Mouse (Mus musculus): ENCODE measurements around the gene Mcm9. TPM values are rescaled to one million over a fixed set of nuclear protein-coding genes. Genes with fewer than 3 reads are reported as not detected.

The Mcm9 gene
- polyA plus RNA-seq, 1 experiment from 2014 or later = 14.1 TPM

DNA sequence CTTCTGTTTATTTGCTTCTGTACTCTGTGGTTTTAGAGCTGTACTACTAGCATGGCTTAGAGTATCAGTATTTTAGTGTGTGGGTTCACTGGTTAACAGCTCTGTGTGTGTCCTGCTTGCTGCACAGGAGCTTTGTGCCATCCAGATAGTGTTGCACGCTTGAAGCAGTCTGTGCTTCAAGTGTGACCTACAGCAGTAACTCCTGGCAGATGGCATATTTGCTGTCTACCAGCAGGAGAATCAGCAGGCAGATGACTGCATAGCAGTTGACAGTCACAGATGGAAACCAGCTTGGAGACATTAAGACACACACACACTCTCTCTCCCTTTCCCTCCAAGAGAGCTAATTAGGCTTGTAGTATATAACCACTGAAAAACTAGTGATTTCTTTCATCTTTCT, 18.1 kb downstream of the Mcm9 start:
- Histone ChIP-seq H3K27me3 (replicated peaks) (no peaks in the 10 kb centered on the region), H3K4me2 (no peak overlapping the region), H3K27ac (ENCODE audit: poor library complexity, severe bottlenecking) (no peak overlapping the region), H3K4me3 (no peak overlapping the region), H3K9me3 (replicated peaks) (no peaks in the 10 kb centered on the region), H3K9ac (no peak overlapping the region), H3K36me3 (peaks cover 57% of the 10 kb centered on the region), H3K4me1 (replicated peaks) (no peaks in the 10 kb centered on the region)
- WGBS = 63% methylated on average over 1 of the region's 1 CpGs
- ATAC-seq (ENCODE audit: insufficient number of reproducible peaks, low FRiP score) = no peak

DNA sequence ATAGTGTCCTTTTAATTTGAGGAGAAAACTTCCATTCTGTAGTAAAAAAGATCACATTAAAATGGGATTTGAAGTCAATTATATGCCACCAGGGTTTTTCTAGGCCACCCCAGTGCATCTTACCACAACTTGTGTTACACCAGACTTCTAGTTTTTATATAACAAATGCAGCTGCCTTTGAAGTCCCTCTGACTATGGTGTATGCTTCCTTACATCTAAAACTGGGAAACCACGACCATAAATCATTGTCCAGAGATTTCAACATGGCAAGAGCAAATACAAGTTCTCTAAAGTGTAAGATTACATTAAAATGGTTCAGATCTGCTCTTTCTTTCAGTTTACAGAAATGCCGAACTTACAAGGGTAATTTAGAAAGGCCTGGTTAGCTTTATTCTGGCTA, 22.0 kb downstream of the Mcm9 start:
- Histone ChIP-seq H3K36me3 (peaks cover 53% of the 10 kb centered on the region), H3K27ac (ENCODE audit: poor library complexity, severe bottlenecking) (no peak overlapping the region), H3K27me3 (replicated peaks) (no peaks in the 10 kb centered on the region), H3K4me3 (no peak overlapping the region), H3K4me2 (no peak overlapping the region), H3K9ac (no peak overlapping the region), H3K4me1 (replicated peaks) (no peaks in the 10 kb centered on the region), H3K9me3 (replicated peaks) (no peaks in the 10 kb centered on the region)
- 80% methylated on average over 2 of the region's 2 CpGs for WGBS
- no peak for ATAC-seq (ENCODE audit: insufficient number of reproducible peaks, low FRiP score)

GRCm38 (mm10) chr10:53605328-53605727, 24.9 kb downstream of the Mcm9 start:
- no peaks in the 10 kb centered on the region for H3K27me3 ChIP-seq (replicated peaks)
- 0 out of 2 replicates have a peak, but pooled peaks cover 3% of the 10 kb centered on the region for H3K4me1 ChIP-seq (replicated peaks)
- H3K9me3 ChIP-seq (replicated peaks) = no peaks in the 10 kb centered on the region
- H3K36me3 ChIP-seq = peaks cover 52% of the 10 kb centered on the region
- no peak overlapping the region for H3K27ac ChIP-seq (ENCODE audit: poor library complexity, severe bottlenecking)
- H3K9ac ChIP-seq = no peak overlapping the region
- H3K4me3 ChIP-seq = no peak overlapping the region
- no peak for ATAC-seq (ENCODE audit: insufficient number of reproducible peaks, low FRiP score)
- WGBS = 78% methylated on average over 2 of the region's 2 CpGs
- no peak overlapping the region for H3K4me2 ChIP-seq

DNA sequence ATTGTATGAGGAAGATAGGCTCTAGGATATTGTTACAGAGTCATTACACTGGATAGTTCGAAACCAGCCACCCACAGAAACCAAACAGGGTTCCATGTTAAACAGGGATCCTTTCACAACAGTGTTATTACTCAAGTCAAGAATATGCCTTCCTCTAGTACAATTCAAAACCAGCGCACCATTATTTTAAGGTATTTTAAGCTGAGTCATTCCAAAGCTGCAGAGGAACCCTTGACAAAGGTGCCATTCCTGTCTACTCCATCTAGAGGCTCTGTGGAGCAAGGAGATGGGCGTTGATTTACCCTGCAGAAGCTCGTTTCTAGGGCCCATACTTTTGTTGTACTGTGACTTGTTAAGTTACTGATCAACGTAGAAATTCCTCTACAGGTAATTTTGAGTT, 31.4 kb downstream of the Mcm9 start:
- H3K4me3 ChIP-seq = peak overlapping the region; percentile 23
- no peak for ATAC-seq (ENCODE audit: insufficient number of reproducible peaks, low FRiP score)
- no peaks in the 10 kb centered on the region for H3K27me3 ChIP-seq (replicated peaks)
- peaks cover 16% of the 10 kb centered on the region for H3K4me1 ChIP-seq (replicated peaks)
- 0 out of 2 replicates have a peak overlapping the region, but pooled peaks have one; percentile 18 for H3K27ac ChIP-seq (ENCODE audit: poor library complexity, severe bottlenecking)
- H3K9me3 ChIP-seq (replicated peaks) = no peaks in the 10 kb centered on the region
- peaks cover 17% of the 10 kb centered on the region for H3K36me3 ChIP-seq
- no peak overlapping the region for H3K9ac ChIP-seq
- peak overlapping the region; percentile 47 for H3K4me2 ChIP-seq
- 57% methylated on average over 5 of the region's 5 CpGs for WGBS

DNA sequence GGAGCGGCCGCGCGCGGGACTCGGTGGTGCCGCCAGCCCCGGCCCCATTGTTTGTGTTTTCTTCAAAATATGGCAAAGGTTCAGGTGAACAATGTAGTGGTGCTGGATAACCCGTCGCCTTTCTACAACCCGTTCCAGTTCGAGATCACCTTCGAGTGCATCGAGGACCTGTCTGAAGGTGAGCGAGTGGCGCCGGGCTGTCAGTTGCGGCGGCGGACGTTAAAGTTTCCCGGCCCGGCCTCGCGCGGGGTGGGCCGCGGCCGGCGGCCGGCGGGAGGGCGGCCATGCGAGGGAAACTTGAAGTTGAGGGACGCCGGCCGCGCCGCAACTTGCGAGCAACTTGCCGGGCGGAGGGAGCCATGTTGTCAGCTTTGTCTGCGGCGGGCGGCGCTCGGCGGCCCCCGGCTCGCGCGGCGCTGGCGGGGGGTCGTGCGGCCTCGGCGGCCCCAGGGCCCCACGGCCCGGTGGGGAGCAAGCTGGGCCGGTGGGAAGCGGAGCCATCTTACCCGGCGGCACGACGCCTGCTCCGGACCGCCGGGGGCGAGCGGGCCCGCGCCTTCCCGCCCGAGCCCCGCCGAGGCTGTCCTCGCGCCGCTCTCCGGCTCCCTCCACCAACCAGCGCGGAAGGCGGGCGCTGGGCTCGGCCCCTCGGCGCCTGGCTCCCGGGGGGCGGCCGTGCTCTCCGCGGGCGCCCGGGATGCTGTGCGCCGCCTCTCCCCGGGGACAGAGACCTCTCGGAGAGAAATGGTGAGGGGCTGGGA, 32.9 kb downstream of the Mcm9 start:
- peak; percentile 49 for ATAC-seq (ENCODE audit: insufficient number of reproducible peaks, low FRiP score)
- H3K36me3 ChIP-seq = peaks cover 10% of the 10 kb centered on the region; the same call in 1 of the 2 replicates
- peak overlapping the region; percentile 72 for H3K4me2 ChIP-seq
- H3K27ac ChIP-seq (ENCODE audit: poor library complexity, severe bottlenecking) = peak overlapping the region; percentile 99
- H3K4me3 ChIP-seq = peak overlapping the region; percentile 99
- peaks cover 16% of the 10 kb centered on the region for H3K4me1 ChIP-seq (replicated peaks)
- H3K9ac ChIP-seq = peak overlapping the region; percentile 100
- under 1% methylated on average over 81 of the region's 99 CpGs for WGBS
- no peaks in the 10 kb centered on the region for H3K27me3 ChIP-seq (replicated peaks)
- H3K9me3 ChIP-seq (replicated peaks) = no peaks in the 10 kb centered on the region

GRCm38 (mm10) chr10:53596677-53597120, 33.5 kb downstream of the Mcm9 start, which contains the start of gene Asf1a:
TSS of gene Asf1a (plus strand) at chr10:53596757.
- H3K4me2 ChIP-seq = peak within 1 kb of the TSS; percentile 74
- H3K9me3 ChIP-seq (replicated peaks) = no peaks in the 10 kb centered on the region
- H3K9ac ChIP-seq = peak within 1 kb of the TSS; percentile 100
- peak; percentile 96 for ATAC-seq (ENCODE audit: insufficient number of reproducible peaks, low FRiP score)
- no peaks in the 10 kb centered on the region for H3K27me3 ChIP-seq (replicated peaks)
- H3K4me1 ChIP-seq (replicated peaks) = peaks cover 16% of the 10 kb centered on the region
- H3K4me3 ChIP-seq = peak within 1 kb of the TSS; percentile 99
- H3K36me3 ChIP-seq = peaks cover 10% of the 10 kb centered on the region; the same call in 1 of the 2 replicates
- peak within 1 kb of the TSS; percentile 99 for H3K27ac ChIP-seq (ENCODE audit: poor library complexity, severe bottlenecking)
- WGBS = under 1% methylated on average over 52 of the region's 52 CpGs

- H3K4me3 ChIP-seq = peak overlapping the region; percentile 99
Observed at GRCm38 (mm10) chr10:53595744-53596676, 34.2 kb downstream of the Mcm9 start.

DNA sequence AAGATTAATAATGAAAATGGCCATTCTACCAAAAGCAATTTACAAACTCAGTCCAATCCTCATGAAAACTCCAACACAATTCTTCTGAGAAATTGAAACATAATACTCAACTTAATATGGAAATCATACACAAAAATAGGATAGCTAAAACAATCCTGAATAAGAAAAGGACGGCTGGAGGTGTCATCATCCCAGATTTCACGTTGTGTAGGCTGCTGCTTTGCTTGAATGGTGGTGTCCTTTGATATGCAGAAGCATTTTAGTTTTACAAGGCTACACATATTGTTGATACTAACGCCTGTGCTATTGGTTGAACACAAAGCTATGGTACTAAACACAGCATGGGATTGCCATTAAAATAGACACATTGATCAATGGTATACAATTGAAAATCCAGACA, 44.5 kb downstream of the Mcm9 start:
- no peaks in the 10 kb centered on the region for H3K9me3 ChIP-seq (replicated peaks)

More at GRCm38 (mm10) chr10:53595744-53596676, 34.2 kb downstream of the Mcm9 start:
- WGBS = 8% methylated on average over 23 of the region's 27 CpGs
- Histone ChIP-seq H3K9ac (peak overlapping the region; percentile 72), H3K4me1 (replicated peaks) (peaks cover 16% of the 10 kb centered on the region), H3K27ac (ENCODE audit: poor library complexity, severe bottlenecking) (peak overlapping the region; percentile 99), H3K27me3 (replicated peaks) (no peaks in the 10 kb centered on the region), H3K36me3 (peaks cover 7% of the 10 kb centered on the region; the same call in 1 of the 2 replicates), H3K4me2 (peak overlapping the region; percentile 74), H3K9me3 (replicated peaks) (no peaks in the 10 kb centered on the region)
- peak; percentile 6; the same call in 1 of the 2 replicates for ATAC-seq (ENCODE audit: insufficient number of reproducible peaks, low FRiP score)

DNA sequence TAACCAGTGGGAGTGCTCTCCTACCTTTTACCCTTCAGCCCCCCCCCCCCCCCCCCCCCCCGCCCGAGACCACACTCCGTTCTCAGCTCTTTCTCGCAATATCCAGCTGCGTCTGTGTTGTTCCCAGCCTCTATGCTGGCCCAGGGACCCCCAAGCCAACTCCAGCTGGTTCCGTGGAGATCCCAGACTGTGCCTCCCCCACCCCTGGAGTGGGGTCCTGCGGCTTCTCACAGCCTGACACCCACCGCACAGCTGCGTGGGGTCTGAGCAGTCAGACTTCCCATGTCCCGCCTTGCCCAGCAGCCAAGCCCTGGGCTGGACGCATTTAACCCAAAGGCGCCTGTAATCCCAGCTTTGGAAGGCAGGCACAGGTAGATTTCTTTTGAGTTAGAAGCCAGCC, 49.2 kb downstream of the Mcm9 start:
- 12% methylated on average over 11 of the region's 12 CpGs for WGBS
- peak overlapping the region; percentile 80 for H3K9ac ChIP-seq
- H3K36me3 ChIP-seq = no peaks in the 10 kb centered on the region
- ATAC-seq (ENCODE audit: insufficient number of reproducible peaks, low FRiP score) = peak; percentile 41
- H3K9me3 ChIP-seq (replicated peaks) = no peaks in the 10 kb centered on the region
- H3K4me3 ChIP-seq = peak overlapping the region; percentile 67
- H3K27me3 ChIP-seq (replicated peaks) = no peaks in the 10 kb centered on the region
- no peak overlapping the region for H3K27ac ChIP-seq (ENCODE audit: poor library complexity, severe bottlenecking)
- H3K4me2 ChIP-seq = peak overlapping the region; percentile 98
- peaks cover 14% of the 10 kb centered on the region for H3K4me1 ChIP-seq (replicated peaks)

More for the DNA sequence above, 44.5 kb downstream of the Mcm9 start:
- Histone ChIP-seq H3K4me3 (no peak overlapping the region), H3K36me3 (no peaks in the 10 kb centered on the region), H3K4me1 (replicated peaks) (peaks cover 6% of the 10 kb centered on the region), H3K9ac (no peak overlapping the region), H3K4me2 (no peak overlapping the region), H3K27me3 (replicated peaks) (no peaks in the 10 kb centered on the region), H3K27ac (ENCODE audit: poor library complexity, severe bottlenecking) (no peak overlapping the region)
- no peak for ATAC-seq (ENCODE audit: insufficient number of reproducible peaks, low FRiP score)
- 80% methylated on average over 3 of the region's 3 CpGs for WGBS

- WGBS = 3% methylated on average over 14 of the region's 14 CpGs
- Histone ChIP-seq H3K9me3 (replicated peaks) (no peaks in the 10 kb centered on the region), H3K4me3 (peak overlapping the region; percentile 67), H3K9ac (peak overlapping the region; percentile 80), H3K36me3 (no peaks in the 10 kb centered on the region), H3K27ac (ENCODE audit: poor library complexity, severe bottlenecking) (peak overlapping the region; percentile 52; the same call in 1 of the 2 replicates), H3K4me2 (peak overlapping the region; percentile 98), H3K27me3 (replicated peaks) (no peaks in the 10 kb centered on the region), H3K4me1 (replicated peaks) (peaks cover 14% of the 10 kb centered on the region)
- ATAC-seq (ENCODE audit: insufficient number of reproducible peaks, low FRiP score) = peak; percentile 88
Observed at GRCm38 (mm10) chr10:53580621-53581081, 49.6 kb downstream of the Mcm9 start.
